Mouse (Mus musculus) layer of hippocampus, postnatal 10 days (tissue): ENCODE data around the gene Stk4. TPM values are rescaled to one million over a fixed set of nuclear protein-coding genes. Genes with fewer than 3 reads are reported as not detected.

Experiments used
- total RNA-seq, 2 experiments: library from RNA; stranded (reverse); gene quantifications; 2 replicates each; pipeline ENCODE4 v1.2.3; 2021

Gene Stk4
- total RNA-seq, 2 experiments from 2014 or later = 36.7 to 41.4 TPM

Other genes with a start within 250 kb of the Stk4 start
- gene Ccn5, start 249.5 kb upstream of the Stk4 start, total RNA-seq = under 1 TPM in 1 of 2 experiments, not detected in 1; 0.27 TPM
- not detected for gene Kcnk15, start 216.7 kb upstream of the Stk4 start, total RNA-seq
- 10 to 100 TPM; 55.6 to 57.2 TPM for gene Rims4, start 151.6 kb upstream of the Stk4 start, total RNA-seq
- 100 to 1,000 TPM; 562 to 599 TPM for gene Ywhab, start 75.4 kb upstream of the Stk4 start, total RNA-seq
- 1 to 10 TPM; 1.7 TPM for gene Pabpc1l, start 44.9 kb upstream of the Stk4 start, total RNA-seq
- gene Tomm34, start 847 bp downstream of the Stk4 start, total RNA-seq = 10 to 100 TPM; 41.8 to 43.6 TPM
- gene Kcns1, start 100.8 kb downstream of the Stk4 start, total RNA-seq = 1 to 10 TPM; 6.5 to 7.7 TPM
- not detected for gene Wfdc5, start 112.4 kb downstream of the Stk4 start, total RNA-seq
- gene Wfdc12, start 120.3 kb downstream of the Stk4 start, total RNA-seq = not detected
- gene Wfdc15a, start 129.8 kb downstream of the Stk4 start, total RNA-seq = not detected
- not detected for gene Wfdc15b, start 151.3 kb downstream of the Stk4 start, total RNA-seq
- gene Svs2, start 168.1 kb downstream of the Stk4 start, total RNA-seq = not detected
- not detected for gene Svs3b, start 186.3 kb downstream of the Stk4 start, total RNA-seq
- not detected for gene Svs4, start 208.1 kb downstream of the Stk4 start, total RNA-seq
- gene Svs3a, start 218.9 kb downstream of the Stk4 start, total RNA-seq = not detected
- not detected for gene Svs6, start 246.4 kb downstream of the Stk4 start, total RNA-seq